Mouse (Mus musculus): Measurements from ENCODE around the gene Ccdc102a.

GRCm38 (mm10) chr8:94900617-94901016, 17.3 kb downstream of the Ccdc102a start:
- no peak for TF ChIP-seq USF1 (IDR thresholded peaks at IDR 0.05; ENCODE audit: low read depth)
- no peak for TF ChIP-seq CTCF (IDR thresholded peaks at IDR 0.05; ENCODE audit: control insufficient read depth, insufficient read depth, insufficient read length)
- no peak for TF ChIP-seq MAX (IDR thresholded peaks at IDR 0.05)
- TF ChIP-seq MYOG (IDR thresholded peaks at IDR 0.05; ENCODE audit: control insufficient read depth, extremely low read depth, insufficient read length): no peak

Measured in C2C12 (cell line).